Mouse (Mus musculus): Measurements from ENCODE around the gene Mylk3.

DNA sequence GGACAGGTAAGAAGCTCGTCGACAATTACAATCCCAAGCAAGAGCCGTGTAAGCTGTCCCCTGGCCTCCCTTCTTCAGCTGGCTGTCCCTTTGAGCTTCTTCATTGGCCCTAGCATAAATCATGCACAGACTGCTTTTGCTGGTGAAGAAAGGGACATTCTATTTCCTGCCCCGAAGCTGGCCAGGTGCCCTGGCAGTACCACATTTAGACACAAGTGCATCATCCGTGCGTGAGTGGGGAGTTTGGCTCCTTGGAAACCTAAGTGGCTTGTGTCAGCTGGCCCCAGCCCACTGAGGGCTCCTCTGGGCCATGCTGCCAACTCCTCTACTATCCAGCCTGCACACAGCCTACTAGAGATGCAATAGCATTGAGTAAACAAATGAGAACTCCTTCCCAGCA is at the start of gene Mylk3:
- TF ChIP-seq CTCF (IDR thresholded peaks at IDR 0.05; ENCODE audit: control insufficient read depth, insufficient read depth, low read length) (no peak), POLR2A (IDR thresholded peaks at IDR 0.05; ENCODE audit: borderline replicate concordance, control insufficient read depth, low read depth, low read length) (no peak)
